ENCODE assay signal across 1 mouse cellular context in genomic region chr2:36152401-36152800, GRCm38 (mm10). TPM values are rescaled to one million over a fixed set of nuclear protein-coding genes. Genes with fewer than 3 reads are reported as not detected.
"Had no signal": no experiment of that assay in that cellular context is flagged by ENCODE, and none has a peak within 500 bp of the region (broad histone marks: within the 10 kb centered on the region; RNA-seq: fewer than 3 reads in every experiment).

No protein-coding gene starts in this region.

RNA-seq across cellular contexts. Expression of gene Lhx6, which starts 47.2 kb away (rescaled TPM):
- polyA plus RNA-seq: neural tube, embryonic 14.5 days had no signal
